Mouse (Mus musculus): Measurements from ENCODE around the gene BC048679.

DNA sequence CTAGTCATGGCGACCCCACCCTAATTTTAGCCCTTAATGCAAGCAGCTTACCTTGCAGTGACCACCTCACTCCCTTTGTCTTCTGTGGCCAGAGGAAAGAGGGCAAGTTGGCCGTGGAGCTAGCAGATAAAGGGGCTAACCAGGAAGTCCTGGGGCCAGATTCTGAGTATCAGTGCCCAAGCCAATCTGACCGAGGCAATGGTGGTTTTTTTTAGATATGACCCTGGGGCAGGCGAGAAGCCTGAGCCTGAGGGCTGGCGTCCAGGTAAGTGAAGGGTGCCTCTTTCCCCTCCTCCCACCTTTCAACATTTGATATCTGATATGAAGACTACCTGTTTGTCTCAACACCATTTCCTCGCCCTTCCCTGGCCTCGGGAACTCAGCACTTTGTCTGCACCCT lies at the start of gene BC048679:
- TF ChIP-seq CTCF (conservative IDR thresholded peaks at IDR 0.05 in 1 of 2, IDR thresholded peaks at IDR 0.05 in 1 of 2; ENCODE audit: low read depth in 2 of 2, low read length in 2 of 2) (no peak), TCF12 (IDR thresholded peaks at IDR 0.05; ENCODE audit: low read depth, low read length) (no peak), USF2 (conservative IDR thresholded peaks at IDR 0.05; ENCODE audit: low read depth, low read length) (no peak), POLR2A (IDR thresholded peaks at IDR 0.05; ENCODE audit: low read depth, low read length) (no peak), ELF1 (IDR thresholded peaks at IDR 0.05; ENCODE audit: low read depth, low read length) (no peak), TBP (conservative IDR thresholded peaks at IDR 0.05; ENCODE audit: low read depth, low read length) (no peak), UBTF (IDR thresholded peaks at IDR 0.05; ENCODE audit: low read depth, low read length) (no peak), MEF2A (IDR thresholded peaks at IDR 0.05; ENCODE audit: borderline replicate concordance, low read depth, low read length) (no peak), EP300 (IDR thresholded peaks at IDR 0.05; ENCODE audit: low read length) (no peak), NRF1 (IDR thresholded peaks at IDR 0.05; ENCODE audit: low read depth, low read length) (no peak), ZC3H11A (IDR thresholded peaks at IDR 0.05; ENCODE audit: low read depth, low read length) (no peak), USF1 (IDR thresholded peaks at IDR 0.05; ENCODE audit: low read depth, low read length) (no peak)

Data from CH12.LX (cell line).